Mouse (Mus musculus): Measurements from ENCODE around the gene Hcrt.

Gene Hcrt

GRCm38 (mm10) chr11:100762831-100763230, at the start of gene Hcrt:
Hcrt (minus strand) TSS chr11:100762931.
- WGBS = 92% methylated on average over 7 of the region's 7 CpGs

DNA sequence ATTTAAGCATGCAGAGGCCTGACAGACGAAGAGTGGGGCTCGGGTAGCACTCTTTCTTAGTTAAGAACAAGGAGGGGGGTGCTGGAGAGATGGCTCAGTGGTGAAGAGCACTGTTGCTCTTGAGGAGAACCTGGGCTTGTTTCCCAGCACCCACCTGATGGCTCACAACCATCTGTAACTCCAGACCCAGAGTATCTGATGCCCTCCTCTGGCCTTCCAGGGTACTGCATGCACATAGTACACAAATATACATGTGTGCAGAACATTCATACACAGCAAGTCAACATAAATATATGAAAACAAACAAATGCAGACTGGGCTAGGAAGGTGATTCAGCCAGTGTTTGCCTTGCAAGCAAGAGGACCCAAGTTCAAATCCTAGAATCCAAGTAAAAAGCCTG, 48.4 kb upstream of the Hcrt start:
- 85% methylated on average over 2 of the region's 2 CpGs for WGBS

DNA sequence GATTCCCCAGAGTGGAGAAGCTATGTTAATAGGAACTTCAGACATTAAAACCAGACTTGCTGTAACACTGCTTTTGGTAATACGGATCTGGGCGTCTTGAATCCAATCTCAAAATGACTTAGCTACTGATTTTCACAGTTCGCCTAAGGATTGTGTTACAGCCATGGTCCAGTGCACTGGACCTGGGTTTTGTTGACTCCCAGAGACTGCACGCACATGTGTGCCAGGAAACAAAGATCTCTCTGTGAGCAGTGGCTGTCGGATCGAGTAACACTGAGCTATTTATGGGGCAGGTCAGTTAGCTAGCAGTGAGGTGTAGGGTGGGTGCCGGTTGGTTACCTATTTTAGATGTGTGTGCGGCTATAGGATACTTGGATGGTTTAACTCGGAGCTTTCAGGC, 47.8 kb upstream of the Hcrt start:
- 82% methylated on average over 9 of the region's 9 CpGs for WGBS

GRCm38 (mm10) chr11:100806380-100807305, 43.9 kb upstream of the Hcrt start:
- WGBS = 67% methylated on average over 20 of the region's 20 CpGs

DNA sequence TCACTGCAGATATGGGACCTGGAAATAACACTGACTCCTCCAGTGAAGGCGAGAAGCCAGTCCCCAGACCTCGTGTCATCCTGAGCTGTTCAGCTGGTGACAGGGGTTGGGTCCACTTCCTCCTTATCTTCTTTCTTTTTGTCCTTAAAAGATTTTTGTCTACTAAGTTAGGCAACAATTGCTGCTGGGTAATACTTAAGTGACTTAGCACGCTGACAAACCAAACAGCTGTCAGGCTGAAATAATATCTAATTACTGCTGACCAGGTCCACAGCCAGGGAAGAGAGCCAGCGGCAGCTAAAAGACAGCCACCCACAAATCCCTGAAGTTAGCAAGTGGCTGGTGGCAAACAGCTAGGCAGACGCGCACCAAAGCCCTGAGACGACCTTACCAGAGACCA, 42.8 kb upstream of the Hcrt start:
- WGBS = 85% methylated on average over 7 of the region's 7 CpGs

DNA sequence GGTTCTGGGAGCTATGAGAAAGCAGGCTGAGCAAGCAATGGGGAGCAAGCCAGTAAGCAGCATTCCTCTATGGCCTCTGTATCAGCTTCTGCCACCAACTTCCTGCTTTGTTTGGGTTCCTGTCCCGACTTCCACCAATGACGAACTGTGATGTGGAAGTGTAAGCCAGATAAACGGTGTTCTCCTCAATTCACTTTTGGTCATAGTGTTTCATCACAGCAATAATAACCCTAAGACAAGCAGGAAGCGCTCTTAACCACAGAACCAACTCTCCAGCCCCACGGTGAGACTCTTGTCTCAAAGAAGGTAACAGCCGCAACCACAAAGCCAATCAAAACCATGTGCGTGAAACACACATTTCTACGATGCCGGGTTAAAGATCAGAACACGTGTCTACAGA, 41.7 kb upstream of the Hcrt start:
- WGBS = 96% methylated on average over 10 of the region's 10 CpGs

DNA sequence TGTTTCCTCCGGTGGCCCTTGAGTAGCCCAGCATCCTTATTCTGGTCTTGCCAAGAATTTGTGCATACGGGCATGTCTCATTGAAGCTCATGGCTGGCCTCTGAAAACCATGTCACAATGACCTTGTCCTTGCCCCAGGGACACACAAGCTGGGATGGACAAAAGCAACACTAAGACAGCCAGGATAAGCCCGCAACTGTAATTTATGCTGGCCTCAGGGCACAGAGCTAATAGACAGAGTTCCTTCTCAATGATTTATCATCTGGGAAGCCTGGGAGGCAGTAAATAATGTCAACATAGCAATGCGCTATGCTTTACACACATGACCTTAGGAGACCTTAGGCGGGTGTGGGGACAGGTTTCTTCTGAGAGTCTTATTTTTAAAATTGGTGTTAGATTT, 36.7 kb upstream of the Hcrt start:
- 80% methylated on average over 5 of the region's 5 CpGs for WGBS

DNA sequence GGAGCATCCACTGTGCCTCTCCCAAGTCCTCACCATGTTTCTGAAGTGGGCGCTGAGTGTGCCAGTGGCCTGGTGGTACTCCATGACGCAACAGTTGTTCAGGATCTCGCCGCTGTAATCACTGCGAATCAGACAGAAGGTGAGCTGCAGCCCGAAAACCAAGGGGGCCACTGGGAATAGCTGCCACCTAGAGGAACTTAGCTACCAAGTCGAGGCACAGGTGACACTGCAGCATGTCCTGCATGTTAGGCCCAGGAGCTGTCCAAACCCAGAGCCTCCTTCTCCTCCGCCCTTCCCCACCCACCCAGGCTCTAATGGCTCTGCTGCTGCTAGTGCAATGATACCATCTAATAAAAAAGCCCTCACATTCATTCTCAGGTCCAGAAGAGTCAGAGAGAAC, 33.9 kb upstream of the Hcrt start:
- 87% methylated on average over 8 of the region's 8 CpGs for WGBS

- WGBS = 95% methylated on average over 2 of the region's 2 CpGs
These were observed 32.7 kb upstream of the Hcrt start for GRCm38 (mm10) chr11:100795386-100795785.

DNA sequence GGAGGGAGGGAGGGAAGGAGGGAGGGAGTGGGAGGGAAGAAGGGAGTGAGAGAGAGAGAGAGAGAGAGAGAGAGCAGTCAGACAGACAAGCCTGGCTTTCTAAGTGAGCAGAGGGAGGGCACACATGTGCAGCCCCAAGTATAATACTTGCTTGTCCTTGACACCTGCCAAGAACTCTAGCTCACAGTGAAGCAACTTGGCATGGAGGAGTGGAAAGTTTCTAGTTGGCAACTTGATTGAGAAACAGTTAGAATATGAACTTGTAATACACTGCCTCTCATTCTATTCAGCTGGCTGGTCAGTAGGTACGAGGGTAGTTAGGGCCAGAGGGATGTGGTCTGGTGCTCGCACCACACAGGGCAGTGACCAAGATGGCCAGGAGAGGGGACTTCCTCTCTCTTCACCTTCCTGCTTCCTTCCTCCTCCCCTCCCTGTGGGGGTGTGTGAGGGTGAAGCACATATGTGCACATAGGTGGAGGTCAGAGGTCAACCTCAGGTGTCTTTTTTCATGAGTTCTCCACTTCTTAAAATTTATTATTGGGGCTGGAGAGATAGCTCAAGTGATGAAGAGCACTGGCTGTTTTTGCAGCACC, 28.8 kb upstream of the Hcrt start:
- 61% methylated on average over 2 of the region's 2 CpGs for WGBS

GRCm38 (mm10) chr11:100790644-100791043, 27.9 kb upstream of the Hcrt start:
- WGBS = 64% methylated on average over 9 of the region's 9 CpGs

DNA sequence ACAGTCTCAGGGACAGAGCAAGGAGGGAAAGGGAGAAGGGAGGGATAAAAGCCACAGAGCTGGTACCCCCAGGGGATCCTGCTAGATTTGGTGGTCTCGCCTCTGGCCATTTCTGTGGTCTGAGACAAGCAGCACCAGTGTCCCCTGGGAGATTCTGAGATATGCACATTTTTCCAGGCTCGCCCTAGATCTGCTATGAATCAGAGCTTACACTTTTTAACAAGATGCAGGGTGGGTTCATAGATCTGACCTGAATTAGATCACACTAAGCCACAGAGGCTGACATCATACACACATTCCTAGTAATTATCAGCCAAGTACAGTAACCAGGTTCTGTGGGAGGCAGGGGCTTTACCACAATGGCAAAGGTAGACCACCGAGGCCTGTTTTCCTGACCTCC, 27.0 kb upstream of the Hcrt start:
- WGBS = 93% methylated on average over 3 of the region's 3 CpGs

DNA sequence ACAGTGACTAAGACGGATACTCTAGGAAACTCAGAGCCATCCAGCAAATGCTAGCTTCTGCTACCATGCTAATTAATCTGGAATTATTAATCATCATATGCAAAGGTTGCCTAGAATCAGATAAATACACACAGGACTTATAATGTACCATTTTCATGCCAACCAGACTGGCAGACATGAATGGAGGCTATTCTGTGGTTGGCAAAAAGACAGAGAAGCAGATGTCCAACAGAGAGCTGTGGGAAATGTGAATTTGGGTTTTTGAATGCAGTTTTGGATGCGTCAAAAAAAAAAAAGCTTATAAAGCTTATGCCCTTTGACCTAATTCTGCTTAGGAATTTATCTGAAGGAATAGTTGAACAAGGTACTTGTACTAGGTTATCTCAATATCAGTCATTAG, 23.0 kb upstream of the Hcrt start:
- 77% methylated on average over 2 of the region's 2 CpGs for WGBS

- 81% methylated on average over 8 of the region's 8 CpGs for WGBS
These were observed 21.6 kb upstream of the Hcrt start for GRCm38 (mm10) chr11:100784286-100784685.

GRCm38 (mm10) chr11:100782568-100782967, 19.8 kb upstream of the Hcrt start:
- WGBS = 91% methylated on average over 13 of the region's 13 CpGs

GRCm38 (mm10) chr11:100781763-100782475, 19.2 kb upstream of the Hcrt start:
- WGBS = 87% methylated on average over 15 of the region's 15 CpGs

DNA sequence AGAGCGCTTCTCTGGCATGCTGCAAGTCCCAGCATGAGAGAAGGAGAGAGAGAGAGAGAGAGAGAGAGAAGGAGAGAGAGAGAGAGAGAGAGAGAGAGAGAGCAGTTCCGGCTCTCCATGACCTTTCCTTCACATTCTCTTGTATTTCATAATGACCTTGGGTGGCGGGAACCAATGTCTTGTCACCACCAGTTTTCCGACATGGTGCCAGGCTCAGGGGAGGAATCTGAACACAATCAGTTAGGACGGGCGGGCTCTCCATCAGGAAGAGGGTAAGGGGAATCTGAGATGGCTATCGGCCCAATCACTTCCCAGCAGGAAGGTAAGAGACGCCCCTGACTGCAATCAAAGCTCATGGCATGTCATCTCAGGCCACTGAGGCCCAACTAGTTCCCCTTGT, 17.5 kb upstream of the Hcrt start:
- WGBS = 87% methylated on average over 8 of the region's 8 CpGs

DNA sequence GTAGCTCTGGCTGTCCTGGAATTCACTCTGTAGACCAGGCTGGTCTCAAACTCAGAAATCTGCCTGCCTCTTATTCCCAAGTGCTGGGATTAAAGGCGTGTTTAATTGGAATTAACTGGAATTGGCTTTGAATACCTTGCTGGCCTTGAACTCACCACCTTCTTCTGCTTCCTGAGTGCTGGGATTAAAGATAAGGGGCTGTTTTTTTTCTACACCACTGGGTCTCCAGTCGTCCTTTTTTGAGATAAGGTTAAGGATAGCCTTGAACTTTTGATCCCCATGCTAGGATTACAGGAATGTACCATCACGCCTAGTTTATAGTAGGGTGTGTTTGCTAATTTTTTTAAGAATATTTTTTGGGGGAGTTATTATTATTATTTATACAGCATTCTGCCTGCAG, 15.3 kb upstream of the Hcrt start:
- WGBS = 91% methylated on average over 3 of the region's 3 CpGs

DNA sequence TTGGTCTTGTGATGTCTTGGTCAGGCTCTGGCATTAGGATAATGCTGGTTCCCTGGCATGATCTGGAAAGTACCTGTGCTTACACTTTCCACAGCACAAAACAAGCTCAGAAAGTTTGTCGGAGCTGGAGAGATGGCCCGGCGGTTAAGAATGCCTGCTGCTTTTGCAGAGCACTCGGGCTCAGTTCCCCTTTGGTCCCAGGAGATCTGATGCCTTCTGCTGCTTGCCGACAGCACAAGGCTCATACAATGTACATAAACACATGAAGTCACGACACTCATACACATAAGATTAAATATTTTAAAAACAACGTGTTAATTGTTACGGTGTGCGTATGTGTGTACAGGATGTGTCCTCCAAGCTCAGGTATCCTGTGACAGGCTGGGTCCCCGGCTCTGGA, 13.2 kb upstream of the Hcrt start:
- 78% methylated on average over 10 of the region's 10 CpGs for WGBS

DNA sequence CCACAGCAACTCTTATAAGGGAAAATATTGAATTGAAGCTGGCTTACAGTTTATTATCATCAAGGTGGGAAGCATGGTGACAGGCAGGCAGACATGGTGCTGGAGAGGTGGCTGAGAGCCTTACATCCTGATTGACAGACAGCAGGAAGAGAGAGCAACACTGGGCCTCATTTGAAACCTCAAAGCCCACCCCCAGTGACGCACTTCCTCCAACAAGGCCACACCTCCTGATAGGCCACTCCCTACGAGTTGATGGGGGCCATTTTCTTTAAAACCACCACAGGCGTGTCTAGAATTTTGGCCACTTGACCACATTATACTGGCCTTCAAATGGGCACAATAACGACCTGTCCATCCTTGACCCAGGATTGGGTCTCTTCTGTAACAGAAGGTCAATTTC, 11.5 kb upstream of the Hcrt start:
- WGBS = 84% methylated on average over 4 of the region's 4 CpGs

GRCm38 (mm10) chr11:100770646-100771408, 8.1 kb upstream of the Hcrt start, which contains the start of gene Ghdc:
Ghdc (minus strand) TSS chr11:100770957.
- WGBS = 19% methylated on average over 17 of the region's 17 CpGs

GRCm38 (mm10) chr11:100769980-100770379, 7.2 kb upstream of the Hcrt start:
- 28% methylated on average over 6 of the region's 6 CpGs for WGBS
